26 mouse cellular contexts compared by ENCODE assay signal in genomic region chr19:28383425-28383824, GRCm38 (mm10).
DNase-seq lines count a peak whose midpoint lies in the region; ATAC-seq and TF ChIP-seq lines count a peak whose summit lies in the region.
"Had no signal": no experiment of that assay in that cellular context is flagged by ENCODE, and none has a peak within 500 bp of the region (broad histone marks: within the 10 kb centered on the region; RNA-seq: fewer than 3 reads in every experiment).

No protein-coding gene starts in this region.

- H3K4me1 ChIP-seq in hindbrain, embryonic 13.5 days (replicated peaks): peaks cover 32% of the 10 kb centered on the region
- peaks cover 6% of the 10 kb centered on the region; the same call in 1 of the 2 replicates for H3K4me1 ChIP-seq in hindbrain, embryonic 16.5 days (ENCODE audit: control insufficient read depth, insufficient read depth, low read depth, low read length)
- peaks cover 8% of the 10 kb centered on the region for H3K4me1 ChIP-seq in lung, embryonic 14.5 days (ENCODE audit: insufficient read depth)
- H3K4me1 ChIP-seq in lung, postnatal 0 days (ENCODE audit: insufficient read depth, low read depth, low read length): no peaks in the 10 kb centered on the region
- H3K4me1 ChIP-seq: heart, embryonic 13.5 days had no signal

- TF ChIP-seq EP300 in lung, postnatal 0 days (IDR thresholded peaks at IDR 0.05): no peak

- H3K36me3 ChIP-seq in hindbrain, embryonic 13.5 days: no peaks in the 10 kb centered on the region
- no peaks in the 10 kb centered on the region for H3K36me3 ChIP-seq in hindbrain, embryonic 16.5 days (ENCODE audit: control insufficient read depth, insufficient read depth, low read length)
- H3K36me3 ChIP-seq in lung, embryonic 14.5 days (ENCODE audit: insufficient read depth): no peaks in the 10 kb centered on the region
- no peaks in the 10 kb centered on the region for H3K36me3 ChIP-seq in lung, postnatal 0 days (ENCODE audit: insufficient read depth, low read length)
- H3K36me3 ChIP-seq: forebrain, embryonic 10.5 days; G1E; heart, embryonic 10.5 days; heart, embryonic 13.5 days had no signal

- no peaks in the 10 kb centered on the region for H3K9me3 ChIP-seq in hindbrain, embryonic 13.5 days
- no peaks in the 10 kb centered on the region for H3K9me3 ChIP-seq in hindbrain, embryonic 16.5 days (ENCODE audit: control insufficient read depth, low read length)
- no peaks in the 10 kb centered on the region for H3K9me3 ChIP-seq in lung, embryonic 14.5 days (ENCODE audit: low read depth, low read length)
- no peaks in the 10 kb centered on the region for H3K9me3 ChIP-seq in lung, postnatal 0 days (ENCODE audit: low read length)
- H3K9me3 ChIP-seq: forebrain, embryonic 10.5 days; forebrain, embryonic 13.5 days; G1E; heart, embryonic 10.5 days; heart, embryonic 13.5 days had no signal

- peak; percentile 47 for DNase-seq in lung, embryonic 14.5 days
- no peak for DNase-seq in lung, postnatal 4 days
- peak; percentile 20 for DNase-seq in lung, postnatal 0 days (ENCODE audit: low spot score)
- no peak for DNase-seq in lung, postnatal 36 days
- DNase-seq: adrenal gland, postnatal 10 days; adrenal gland, postnatal 36 days; B cell, adult 2 months; cerebellum, adult 18-20 months; cerebellum, adult 9-10 months; cerebellum, postnatal 14 days; gastrocnemius, postnatal 10 days; gastrocnemius, postnatal 36 days; heart, adult 2 months; heart, postnatal 14 days; heart, postnatal 4 days had no signal

- no peak overlapping the region for H3K4me2 ChIP-seq in hindbrain, embryonic 13.5 days
- no peak overlapping the region for H3K4me2 ChIP-seq in hindbrain, embryonic 16.5 days (ENCODE audit: low read length)
- no peak overlapping the region for H3K4me2 ChIP-seq in lung, embryonic 14.5 days
- H3K4me2 ChIP-seq in lung, postnatal 0 days (replicated peaks; ENCODE audit: low read depth, low read length): no peak overlapping the region
- H3K4me2 ChIP-seq: heart, embryonic 13.5 days; hindbrain, embryonic 14.5 days had no signal

- no peak for TF ChIP-seq CTCF in lung, embryonic 14.5 days (IDR thresholded peaks at IDR 0.05; ENCODE audit: low read depth)
- TF ChIP-seq CTCF in lung, postnatal 0 days (IDR thresholded peaks at IDR 0.05): no peak

- no peak for ATAC-seq in hindbrain, embryonic 13.5 days (ENCODE audit: low FRiP score)
- ATAC-seq in hindbrain, embryonic 16.5 days: no peak
- peak; percentile 74 for ATAC-seq in lung, embryonic 14.5 days (ENCODE audit: insufficient read depth)
- peak; percentile 28; the same call in 1 of the 2 replicates for ATAC-seq in lung, postnatal 0 days
- ATAC-seq: forebrain, embryonic 13.5 days; forebrain, embryonic 16.5 days; Patski had no signal

- 0 out of 2 replicates have a peak overlapping the region, but pooled peaks have one; percentile 35 for H3K27ac ChIP-seq in hindbrain, embryonic 13.5 days
- H3K27ac ChIP-seq in hindbrain, embryonic 16.5 days (ENCODE audit: low read depth, low read length): no peak overlapping the region
- 0 out of 2 replicates have a peak overlapping the region, but pooled peaks have one; percentile 16 for H3K27ac ChIP-seq in lung, embryonic 14.5 days (ENCODE audit: low read depth)
- no peak overlapping the region for H3K27ac ChIP-seq in lung, postnatal 0 days (ENCODE audit: low read length)
- H3K27ac ChIP-seq: forebrain, embryonic 10.5 days; forebrain, embryonic 13.5 days; heart, adult 2 months; heart, embryonic 10.5 days; heart, embryonic 13.5 days; hindbrain, embryonic 14.5 days had no signal

- H3K4me3 ChIP-seq in hindbrain, embryonic 13.5 days: no peak overlapping the region
- H3K4me3 ChIP-seq in hindbrain, embryonic 16.5 days (ENCODE audit: low read length): no peak overlapping the region
- no peak overlapping the region for H3K4me3 ChIP-seq in lung, embryonic 14.5 days (ENCODE audit: low read depth, low read length)
- no peak overlapping the region for H3K4me3 ChIP-seq in lung, postnatal 0 days (ENCODE audit: low read depth, low read length)
- H3K4me3 ChIP-seq: forebrain, embryonic 10.5 days; forebrain, embryonic 13.5 days; heart, adult 2 months; heart, embryonic 10.5 days; heart, embryonic 13.5 days had no signal

- WGBS in hindbrain, embryonic 13.5 days: 73% methylated on average over 5 of the region's 5 CpGs
- 80% methylated on average over 5 of the region's 5 CpGs for WGBS in hindbrain, embryonic 16.5 days
- 31% methylated on average over 5 of the region's 5 CpGs for WGBS in lung, embryonic 14.5 days
- WGBS in lung, postnatal 0 days: 48% methylated on average over 5 of the region's 5 CpGs

- no peaks in the 10 kb centered on the region for H3K27me3 ChIP-seq in hindbrain, embryonic 13.5 days
- no peaks in the 10 kb centered on the region for H3K27me3 ChIP-seq in hindbrain, embryonic 16.5 days (replicated peaks; ENCODE audit: control insufficient read depth, insufficient read depth, low read length)
- no peaks in the 10 kb centered on the region for H3K27me3 ChIP-seq in lung, embryonic 14.5 days (ENCODE audit: insufficient read depth, low read length)
- no peaks in the 10 kb centered on the region for H3K27me3 ChIP-seq in lung, postnatal 0 days (replicated peaks; ENCODE audit: insufficient read depth, low read length)
- H3K27me3 ChIP-seq: CH12.LX; heart, embryonic 13.5 days; Patski had no signal

- H3K9ac ChIP-seq in hindbrain, embryonic 13.5 days: no peak overlapping the region
- H3K9ac ChIP-seq in hindbrain, embryonic 16.5 days (ENCODE audit: low read depth, low read length): no peak overlapping the region
- no peak overlapping the region for H3K9ac ChIP-seq in lung, embryonic 14.5 days
- H3K9ac ChIP-seq in lung, postnatal 0 days (replicated peaks; ENCODE audit: low read depth): no peak overlapping the region
- H3K9ac ChIP-seq: forebrain, embryonic 13.5 days; heart, embryonic 13.5 days; hindbrain, embryonic 14.5 days had no signal

Comparison
In these comparisons a context has a peak if more than half of its experiments do, and no peak if none do; other contexts are left out.
1. H3K27ac ChIP-seq: peak in hindbrain, embryonic 13.5 days (single experiment) and lung, embryonic 14.5 days (single experiment); none in hindbrain, embryonic 16.5 days (single experiment) and lung, postnatal 0 days (single experiment).
2. DNase-seq: peak in lung, embryonic 14.5 days (single experiment) and lung, postnatal 0 days (single experiment); none in lung, postnatal 4 days (0 of 2) and lung, postnatal 36 days (single experiment).
3. ATAC-seq: peak in lung, embryonic 14.5 days (single experiment) and lung, postnatal 0 days (single experiment); none in hindbrain, embryonic 13.5 days (single experiment) and hindbrain, embryonic 16.5 days (single experiment).